In the genomic region with DNA sequence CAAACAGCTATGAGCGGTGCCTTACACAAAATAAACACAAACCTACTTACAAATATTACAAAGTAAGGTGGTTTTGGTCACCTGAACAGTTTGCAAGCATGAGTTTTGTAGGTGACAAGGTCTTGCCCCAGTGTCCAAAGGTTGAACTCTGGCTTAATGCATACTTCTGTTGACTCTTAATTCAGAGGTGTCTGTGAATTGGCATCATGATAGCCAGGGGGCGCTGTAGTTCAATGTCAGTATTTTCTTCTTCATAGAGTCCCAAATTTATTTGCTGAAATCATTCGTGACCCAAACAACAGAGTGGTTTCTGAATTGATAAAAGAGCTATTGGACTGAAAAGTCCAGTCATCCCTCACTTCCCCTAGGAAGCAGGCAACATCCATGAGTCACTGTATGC, we compare ENCODE assay signal across 10 mouse cellular contexts. TPM values are rescaled to one million over a fixed set of nuclear protein-coding genes. Genes with fewer than 3 reads are reported as not detected.
A peak's percentile ranks its signal among the peaks of the same experiment; 100 is the strongest.
DNase-seq lines count a peak whose midpoint lies in the region; ATAC-seq and TF ChIP-seq lines count a peak whose summit lies in the region.
"Had no signal": no experiment of that assay in that cellular context is flagged by ENCODE, and none has a peak within 500 bp of the region (broad histone marks: within the 10 kb centered on the region; RNA-seq: fewer than 3 reads in every experiment).

No protein-coding gene starts in this region.

- H3K27me3 ChIP-seq in forebrain, embryonic 10.5 days (ENCODE audit: poor library complexity, severe bottlenecking): no peaks in the 10 kb centered on the region
- H3K27me3 ChIP-seq in forebrain, embryonic 16.5 days (replicated peaks; ENCODE audit: control insufficient read depth, insufficient read depth, low read length): no peaks in the 10 kb centered on the region
- H3K27me3 ChIP-seq in E14TG2a.4 (ENCODE audit: insufficient read depth, low read length): no peaks in the 10 kb centered on the region

- no peaks in the 10 kb centered on the region for H3K9me3 ChIP-seq in forebrain, embryonic 10.5 days
- no peaks in the 10 kb centered on the region for H3K9me3 ChIP-seq in forebrain, embryonic 16.5 days (ENCODE audit: control insufficient read depth, low read length)
- no peaks in the 10 kb centered on the region for H3K9me3 ChIP-seq in E14TG2a.4 (ENCODE audit: low read length)

- H3K4me3 ChIP-seq in forebrain, embryonic 10.5 days: no peak overlapping the region
- no peak overlapping the region for H3K4me3 ChIP-seq in forebrain, embryonic 16.5 days (replicated peaks; ENCODE audit: low read length)
- no peak overlapping the region for H3K4me3 ChIP-seq in E14TG2a.4 (replicated peaks; ENCODE audit: low read length)

- no peak overlapping the region for H3K9ac ChIP-seq in forebrain, embryonic 16.5 days (replicated peaks; ENCODE audit: low read depth, low read length)

- no peak overlapping the region for H3K4me2 ChIP-seq in forebrain, embryonic 16.5 days (ENCODE audit: low read length)

- H3K27ac ChIP-seq in forebrain, embryonic 10.5 days: no peak overlapping the region
- no peak overlapping the region for H3K27ac ChIP-seq in forebrain, embryonic 16.5 days (ENCODE audit: low read length)

- WGBS in forebrain, embryonic 10.5 days: 51% methylated on average over 3 of the region's 3 CpGs
- WGBS in forebrain, embryonic 16.5 days: 37% methylated on average over 3 of the region's 3 CpGs

- TF ChIP-seq CTCF in E14TG2a.4 (conservative IDR thresholded peaks at IDR 0.05; ENCODE audit: low read length): peak; percentile 80

- H3K4me1 ChIP-seq in forebrain, embryonic 10.5 days: no peaks in the 10 kb centered on the region
- no peaks in the 10 kb centered on the region for H3K4me1 ChIP-seq in forebrain, embryonic 16.5 days (replicated peaks; ENCODE audit: control insufficient read depth, insufficient read depth, low read length)
- peaks cover 10% of the 10 kb centered on the region; the same call in 1 of the 2 replicates for H3K4me1 ChIP-seq in E14TG2a.4 (replicated peaks; ENCODE audit: low read depth, low read length)

- no peaks in the 10 kb centered on the region for H3K36me3 ChIP-seq in forebrain, embryonic 10.5 days (replicated peaks)
- no peaks in the 10 kb centered on the region for H3K36me3 ChIP-seq in forebrain, embryonic 16.5 days (ENCODE audit: control insufficient read depth, insufficient read depth)
- H3K36me3 ChIP-seq in E14TG2a.4 (ENCODE audit: insufficient read depth, low read length): no peaks in the 10 kb centered on the region

- no peak for ATAC-seq in forebrain, embryonic 16.5 days

- peak; percentile 29 for DNase-seq in forebrain, embryonic 10.5 days (ENCODE audit: extremely low spot score, low spot score)
- DNase-seq in c-Kit-positive CD71-positive TER-119-positive erythroid progenitor cells, embryonic 14.5 days (ENCODE audit: low spot score): peak; percentile 76
- peak; percentile 64 to 83 for DNase-seq in frontal cortex, postnatal 36 days (ENCODE audit: low spot score in 2 of 2)
- DNase-seq in layer of hippocampus, adult 8-10 months (ENCODE audit: low spot score in 2 of 2): peak; percentile 53 to 79
- DNase-seq in lung, postnatal 4 days: peak; percentile 34 to 76
- peak; percentile 57 to 84 for DNase-seq in spleen, adult 18-20 months

RNA-seq across cellular contexts. Expression of gene Mypn, which starts 50.2 kb away (rescaled TPM):
- polyA plus RNA-seq in forebrain, embryonic 10.5 days (2016; fragmentation: Nextera tagmentation; extraction: Ambion mirVana): 0.05 and 0.11 TPM in 2 replicates
- polyA plus RNA-seq in forebrain, embryonic 16.5 days (2015; fragmentation: Nextera tagmentation; extraction: Ambion mirVana): 0.14 TPM in 2 replicates
- 1 to 10 TPM; 1.7 to 2.2 (median 2.0) TPM for total RNA-seq in layer of hippocampus, adult 8-10 months (2022)

RNA-seq across cellular contexts. Expression of gene Atoh7, which starts 54.1 kb away (rescaled TPM):
- 0.55 and 0.73 TPM in 2 replicates for polyA plus RNA-seq in forebrain, embryonic 10.5 days (2016; fragmentation: Nextera tagmentation; extraction: Ambion mirVana)
- 0.94 and 0.98 TPM in 2 replicates for polyA plus RNA-seq in forebrain, embryonic 16.5 days (2015; fragmentation: Nextera tagmentation; extraction: Ambion mirVana)
- total RNA-seq in layer of hippocampus, adult 8-10 months (2022): 1 to 10 TPM; 1.4 to 3.5 (median 2.0) TPM
- polyA plus RNA-seq: heart, embryonic 16.5 days; stomach, embryonic 16.5 days had no signal
